Mouse (Mus musculus): Measurements from ENCODE around the gene Farp1. TPM values are rescaled to one million over a fixed set of nuclear protein-coding genes. Genes with fewer than 3 reads are reported as not detected.

Farp1 gene
- polyA plus RNA-seq, 1 experiment, result 42.6 TPM

DNA sequence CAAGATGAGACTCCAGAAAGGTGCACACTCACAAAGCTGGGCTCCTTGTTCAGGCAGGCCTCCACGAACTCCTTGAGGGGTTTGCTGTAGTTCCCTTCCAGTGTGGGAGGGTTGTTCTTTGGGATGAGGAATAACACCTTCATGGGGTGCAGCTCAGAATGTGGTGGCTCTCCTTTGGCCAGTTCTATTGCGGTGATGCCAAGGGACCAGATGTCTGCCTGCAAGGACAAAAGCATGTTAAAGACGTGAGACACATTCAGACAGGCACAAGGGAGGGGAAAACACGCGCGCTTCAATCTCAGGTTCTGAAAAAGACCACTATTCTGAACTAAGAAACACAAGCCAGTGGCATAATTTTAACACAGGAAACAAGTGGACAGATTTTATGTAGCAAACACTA is 262.1 kb downstream of the Farp1 start:
- TF ChIP-seq MYOD1 (IDR thresholded peaks at IDR 0.05; ENCODE audit: control insufficient read depth, insufficient read length, low read depth), result no peak
- no peak for TF ChIP-seq MYOG (IDR thresholded peaks at IDR 0.05; ENCODE audit: control insufficient read depth, extremely low read depth, insufficient read length)
- TF ChIP-seq FOSL1 (IDR thresholded peaks at IDR 0.05; ENCODE audit: insufficient read depth, low read length, poor library complexity, severe bottlenecking), result no peak
- TF ChIP-seq USF1 (IDR thresholded peaks at IDR 0.05; ENCODE audit: low read depth), result no peak
- no peak for TF ChIP-seq CTCF (IDR thresholded peaks at IDR 0.05; ENCODE audit: control insufficient read depth, insufficient read depth, insufficient read length)
- TF ChIP-seq MAX (IDR thresholded peaks at IDR 0.05), result no peak
- H3K36me3 ChIP-seq (ENCODE audit: control insufficient read depth, insufficient read depth), result peaks cover 72% of the 10 kb centered on the region
- no peak overlapping the region for H3K4me3 ChIP-seq (ENCODE audit: insufficient read depth, poor library complexity, severe bottlenecking)
- no peaks in the 10 kb centered on the region for H3K27me3 ChIP-seq (ENCODE audit: control insufficient read depth, insufficient read depth, insufficient read length)
- H3K79me3 ChIP-seq (ENCODE audit: low read depth), result peaks cover 5% of the 10 kb centered on the region
- H3ac ChIP-seq (ENCODE audit: control insufficient read depth, insufficient read length, low read depth), result no peak overlapping the region
- H3K79me2 ChIP-seq (ENCODE audit: control insufficient read depth, insufficient read depth), result peaks cover 28% of the 10 kb centered on the region

DNA sequence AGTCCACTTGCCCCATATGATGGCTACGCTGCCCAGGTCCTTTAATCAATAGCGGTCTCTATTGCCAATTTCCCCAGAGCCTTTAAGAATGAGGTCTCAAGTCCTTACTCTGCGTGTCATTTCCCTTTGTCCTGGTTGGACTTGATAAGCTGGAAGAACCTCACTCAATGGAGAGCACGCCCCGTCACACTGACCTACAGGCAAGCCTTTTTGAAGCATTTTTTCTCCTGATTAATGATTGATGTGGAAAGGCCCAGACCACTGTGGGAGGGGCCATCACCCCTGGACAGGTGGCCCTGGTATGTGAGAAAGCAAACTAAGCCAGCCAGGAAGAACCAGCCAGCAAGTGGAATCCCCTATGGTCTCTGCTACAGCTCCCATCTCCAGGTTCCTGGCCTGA is 263.5 kb downstream of the Farp1 start:
- no peak for TF ChIP-seq FOSL1 (IDR thresholded peaks at IDR 0.05; ENCODE audit: insufficient read depth, low read length, poor library complexity, severe bottlenecking)
- TF ChIP-seq MYOG (IDR thresholded peaks at IDR 0.05; ENCODE audit: control insufficient read depth, extremely low read depth, insufficient read length), result no peak
- no peak for TF ChIP-seq MYOD1 (IDR thresholded peaks at IDR 0.05; ENCODE audit: control insufficient read depth, insufficient read length, low read depth)
- TF ChIP-seq USF1 (IDR thresholded peaks at IDR 0.05; ENCODE audit: low read depth), result no peak
- TF ChIP-seq MAX (IDR thresholded peaks at IDR 0.05), result no peak
- no peak for TF ChIP-seq CEBPB (IDR thresholded peaks at IDR 0.05; ENCODE audit: low read depth)
- TF ChIP-seq CTCF (IDR thresholded peaks at IDR 0.05; ENCODE audit: control insufficient read depth, insufficient read depth, insufficient read length), result no peak
- peaks cover 37% of the 10 kb centered on the region for H3K79me2 ChIP-seq (ENCODE audit: control insufficient read depth, insufficient read depth)

DNA sequence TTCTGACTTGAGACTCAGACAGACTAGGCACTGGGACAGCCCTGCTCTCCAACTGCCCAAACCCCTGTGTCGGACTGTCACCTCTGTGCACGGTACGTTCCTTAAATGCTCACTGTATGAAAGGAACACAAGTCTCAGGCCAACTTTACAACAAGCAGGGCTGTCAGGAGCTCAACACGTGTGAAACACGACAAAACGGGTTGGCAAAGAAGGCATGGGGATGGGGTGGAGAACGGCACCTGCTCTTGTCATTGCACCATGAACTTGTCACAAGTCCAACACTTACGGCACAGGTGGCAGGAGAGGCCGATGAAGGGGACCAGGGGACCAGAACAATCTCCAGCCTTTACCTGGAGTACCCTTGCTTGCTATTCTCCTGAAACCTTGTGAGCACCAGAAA is 264.1 kb downstream of the Farp1 start:
- peaks cover 5% of the 10 kb centered on the region for H3K79me3 ChIP-seq (ENCODE audit: low read depth)
- peaks cover 58% of the 10 kb centered on the region for H3K36me3 ChIP-seq (ENCODE audit: control insufficient read depth, insufficient read depth)
- H3K79me2 ChIP-seq (ENCODE audit: control insufficient read depth, insufficient read depth), result peaks cover 42% of the 10 kb centered on the region
- no peak overlapping the region for H3K4me3 ChIP-seq (ENCODE audit: insufficient read depth, poor library complexity, severe bottlenecking)
- H3ac ChIP-seq (ENCODE audit: control insufficient read depth, insufficient read length, low read depth), result no peak overlapping the region
- no peaks in the 10 kb centered on the region for H3K27me3 ChIP-seq (ENCODE audit: control insufficient read depth, insufficient read depth, insufficient read length)
- TF ChIP-seq CEBPB (IDR thresholded peaks at IDR 0.05; ENCODE audit: low read depth) (no peak), CTCF (IDR thresholded peaks at IDR 0.05; ENCODE audit: control insufficient read depth, insufficient read depth, insufficient read length) (no peak), MAX (IDR thresholded peaks at IDR 0.05) (no peak)

More for the DNA sequence above, 263.5 kb downstream of the Farp1 start:
- Histone ChIP-seq H3K27me3 (ENCODE audit: control insufficient read depth, insufficient read depth, insufficient read length) (no peaks in the 10 kb centered on the region), H3K36me3 (ENCODE audit: control insufficient read depth, insufficient read depth) (peaks cover 63% of the 10 kb centered on the region), H3K79me3 (ENCODE audit: low read depth) (peaks cover 5% of the 10 kb centered on the region), H3ac (ENCODE audit: control insufficient read depth, insufficient read length, low read depth) (no peak overlapping the region), H3K4me3 (ENCODE audit: insufficient read depth, poor library complexity, severe bottlenecking) (no peak overlapping the region)

DNA sequence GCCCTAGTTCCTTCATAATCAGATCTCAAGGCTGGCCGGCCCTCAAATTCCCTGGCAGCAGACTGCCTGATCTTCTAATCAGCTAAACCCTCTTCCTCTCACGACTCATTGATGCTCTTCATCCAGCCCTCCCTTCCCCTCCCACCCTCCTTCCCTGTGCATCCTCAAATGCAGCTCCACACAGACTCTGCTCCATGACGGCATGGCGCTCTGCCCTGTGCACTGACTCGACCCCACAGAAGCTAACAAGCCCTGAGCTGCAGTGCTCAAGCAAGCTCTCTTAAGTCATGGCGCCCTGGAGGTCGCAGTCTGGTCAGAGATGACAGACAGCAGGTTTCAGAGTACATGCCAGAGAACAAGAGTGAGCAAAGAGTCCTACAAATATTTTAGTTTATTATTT is 269.5 kb downstream of the Farp1 start:
- Histone ChIP-seq H3K27me3 (ENCODE audit: control insufficient read depth, insufficient read depth, insufficient read length) (no peaks in the 10 kb centered on the region), H3ac (ENCODE audit: control insufficient read depth, insufficient read length, low read depth) (no peak overlapping the region), H3K36me3 (ENCODE audit: control insufficient read depth, insufficient read depth) (peaks cover 37% of the 10 kb centered on the region), H3K79me2 (ENCODE audit: control insufficient read depth, insufficient read depth) (peaks cover 81% of the 10 kb centered on the region), H3K4me3 (ENCODE audit: insufficient read depth, poor library complexity, severe bottlenecking) (no peak overlapping the region), H3K79me3 (ENCODE audit: low read depth) (peaks cover 31% of the 10 kb centered on the region)
- TF ChIP-seq CTCF (IDR thresholded peaks at IDR 0.05; ENCODE audit: control insufficient read depth, insufficient read depth, insufficient read length) (no peak), CEBPB (IDR thresholded peaks at IDR 0.05; ENCODE audit: low read depth) (no peak), MYOG (IDR thresholded peaks at IDR 0.05; ENCODE audit: control insufficient read depth, extremely low read depth, insufficient read length) (no peak), MAX (IDR thresholded peaks at IDR 0.05) (no peak), MYOD1 (IDR thresholded peaks at IDR 0.05; ENCODE audit: control insufficient read depth, insufficient read length, low read depth) (no peak), FOSL1 (IDR thresholded peaks at IDR 0.05; ENCODE audit: insufficient read depth, low read length, poor library complexity, severe bottlenecking) (no peak), USF1 (IDR thresholded peaks at IDR 0.05; ENCODE audit: low read depth) (no peak)

DNA sequence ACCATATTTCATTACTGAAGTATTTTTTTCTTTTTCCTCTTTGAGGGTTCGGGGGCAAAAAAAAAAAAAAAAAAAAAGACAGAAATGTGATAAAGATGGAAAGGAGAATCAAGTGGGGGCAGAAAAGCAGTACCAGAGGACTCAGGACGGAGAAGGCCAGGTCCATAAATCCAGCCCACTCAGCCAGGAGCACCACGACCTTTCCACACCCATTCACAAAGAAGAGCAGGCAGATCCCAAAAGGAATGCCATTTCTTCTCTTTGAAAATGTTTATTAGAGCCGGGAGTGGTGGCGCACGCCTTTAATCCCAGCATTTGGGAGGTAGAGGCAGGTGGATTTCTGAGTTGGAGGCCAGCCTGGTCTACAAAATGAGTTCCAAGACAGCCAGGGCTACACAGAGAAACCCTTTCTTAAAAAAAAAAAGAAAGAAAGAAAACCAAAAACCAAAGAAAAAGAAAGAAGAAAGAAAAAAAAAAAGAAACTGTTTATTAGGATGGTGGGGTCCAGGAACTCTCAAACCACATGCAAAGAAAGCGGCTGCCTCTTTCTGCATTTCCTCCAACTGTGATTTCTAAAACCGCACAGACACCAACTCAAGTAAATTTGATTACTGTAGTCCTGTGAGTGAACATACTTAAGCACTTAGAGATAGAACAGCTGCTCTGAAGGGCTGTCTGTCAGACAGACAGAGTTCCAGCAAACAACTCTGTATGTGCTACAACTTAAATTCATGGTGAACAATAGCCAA is 270.5 kb downstream of the Farp1 start:
- H3K4me3 ChIP-seq (ENCODE audit: insufficient read depth, poor library complexity, severe bottlenecking), result no peak overlapping the region
- no peaks in the 10 kb centered on the region for H3K27me3 ChIP-seq (ENCODE audit: control insufficient read depth, insufficient read depth, insufficient read length)
- H3K79me2 ChIP-seq (ENCODE audit: control insufficient read depth, insufficient read depth), result peaks cover 82% of the 10 kb centered on the region
- H3K36me3 ChIP-seq (ENCODE audit: control insufficient read depth, insufficient read depth), result peaks cover 27% of the 10 kb centered on the region
- no peak overlapping the region for H3ac ChIP-seq (ENCODE audit: control insufficient read depth, insufficient read length, low read depth)
- H3K79me3 ChIP-seq (ENCODE audit: low read depth), result peaks cover 40% of the 10 kb centered on the region
- TF ChIP-seq CTCF (IDR thresholded peaks at IDR 0.05; ENCODE audit: control insufficient read depth, insufficient read depth, insufficient read length) (no peak), USF1 (IDR thresholded peaks at IDR 0.05; ENCODE audit: low read depth) (no peak), MAX (IDR thresholded peaks at IDR 0.05) (no peak), FOSL1 (IDR thresholded peaks at IDR 0.05; ENCODE audit: insufficient read depth, low read length, poor library complexity, severe bottlenecking) (no peak), MYOD1 (IDR thresholded peaks at IDR 0.05; ENCODE audit: control insufficient read depth, insufficient read length, low read depth) (no peak), CEBPB (IDR thresholded peaks at IDR 0.05; ENCODE audit: low read depth) (no peak), MYOG (IDR thresholded peaks at IDR 0.05; ENCODE audit: control insufficient read depth, extremely low read depth, insufficient read length) (no peak)

DNA sequence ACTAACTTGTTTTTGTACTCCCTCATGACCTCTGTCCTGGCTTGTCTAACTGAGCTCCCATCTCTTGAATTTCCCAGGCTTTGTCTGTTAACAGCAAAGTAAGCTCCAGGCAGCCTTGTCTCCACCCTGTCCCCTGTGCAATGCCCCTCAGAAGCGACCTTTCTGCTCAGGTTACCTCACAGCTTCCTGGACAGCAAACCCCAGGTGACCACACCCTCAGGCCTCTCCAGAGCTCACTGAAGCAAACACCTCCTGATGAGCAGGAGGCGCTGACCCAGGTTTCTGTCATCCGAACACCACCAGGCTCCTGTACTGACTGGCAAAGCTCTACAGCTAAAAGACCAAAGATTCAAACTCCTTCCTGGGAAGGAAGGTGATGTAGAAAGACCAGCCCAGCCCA is 274.9 kb downstream of the Farp1 start:
- Histone ChIP-seq H3K36me3 (ENCODE audit: control insufficient read depth, insufficient read depth) (peaks cover 10% of the 10 kb centered on the region), H3K79me3 (ENCODE audit: low read depth) (peaks cover 77% of the 10 kb centered on the region), H3K79me2 (ENCODE audit: control insufficient read depth, insufficient read depth) (peaks cover 97% of the 10 kb centered on the region), H3K4me3 (ENCODE audit: insufficient read depth, poor library complexity, severe bottlenecking) (no peak overlapping the region), H3K27me3 (ENCODE audit: control insufficient read depth, insufficient read depth, insufficient read length) (no peaks in the 10 kb centered on the region), H3ac (ENCODE audit: control insufficient read depth, insufficient read length, low read depth) (no peak overlapping the region)
- TF ChIP-seq CEBPB (IDR thresholded peaks at IDR 0.05; ENCODE audit: low read depth) (no peak), USF1 (IDR thresholded peaks at IDR 0.05; ENCODE audit: low read depth) (no peak), MAX (IDR thresholded peaks at IDR 0.05) (no peak), FOSL1 (IDR thresholded peaks at IDR 0.05; ENCODE audit: insufficient read depth, low read length, poor library complexity, severe bottlenecking) (no peak), MYOD1 (IDR thresholded peaks at IDR 0.05; ENCODE audit: control insufficient read depth, insufficient read length, low read depth) (no peak), CTCF (IDR thresholded peaks at IDR 0.05; ENCODE audit: control insufficient read depth, insufficient read depth, insufficient read length) (no peak), MYOG (IDR thresholded peaks at IDR 0.05; ENCODE audit: control insufficient read depth, extremely low read depth, insufficient read length) (no peak)
